Mouse (Mus musculus): ENCODE measurements around the gene Capn2. TPM values are rescaled to one million over a fixed set of nuclear protein-coding genes. Genes with fewer than 3 reads are reported as not detected.
A peak's percentile ranks its signal among the peaks of the same experiment; 100 is the strongest.

Gene Capn2
- total RNA-seq (2012; rRNA removed) (10.6 and 13.6 TPM in 2 replicates), polyA plus RNA-seq (2012; ENCODE audit: insufficient read depth in 1 of 2, insufficient read length in 2 of 2, low read depth in 1 of 2, low replicate concordance in 2 of 2, missing spikeins in 1 of 2) (10 to 100 TPM in 1 of 2 experiments, not detected in 1; 19.3 TPM)

GRCm38 (mm10) chr1:182516758-182517676 is at the start of gene Capn2:
Capn2 (minus strand) TSS chr1:182517608.
- Histone ChIP-seq H3K4me1 (ENCODE audit: control insufficient read depth in 1 of 2, insufficient read depth in 2 of 2, low read length in 2 of 2) (peaks cover 26 to 76% of the 10 kb centered on the region in 2 experiments), H3K79me2 (ENCODE audit: control insufficient read depth, insufficient read depth, low read length, poor library complexity) (peaks cover 7% of the 10 kb centered on the region; the same call in 1 of the 2 replicates), H3K36me3 (ENCODE audit: control insufficient read depth in 1 of 2, insufficient read depth in 2 of 2, low read length in 2 of 2) (peaks cover 0 to 48% of the 10 kb centered on the region in 2 experiments; a peak in 2 of 4 replicates), H3K4me3 (ENCODE audit: control insufficient read depth in 1 of 2, insufficient read depth in 1 of 2, low read depth in 2 of 2, low read length in 2 of 2) (peak within 1 kb of the TSS; percentile 78 to 95), H3K27me3 (ENCODE audit: control insufficient read depth in 1 of 2, insufficient read depth in 2 of 2, low read length in 2 of 2) (no peaks in the 10 kb centered on the region), H3K9me3 (replicated peaks; ENCODE audit: insufficient read depth, low read length) (no peaks in the 10 kb centered on the region), H3K27ac (ENCODE audit: control insufficient read depth, low read depth, low read length) (peak within 1 kb of the TSS; percentile 22; the same call in 1 of the 2 replicates), H3K9ac (ENCODE audit: control insufficient read depth, low read depth, low read length, poor library complexity, severe bottlenecking) (peak within 1 kb of the TSS; percentile 86)
- TF ChIP-seq NRF1 (IDR thresholded peaks at IDR 0.05; ENCODE audit: insufficient read depth, low read depth, low read length, poor library complexity, severe bottlenecking) (peak; percentile 12; the same call in 1 of the 2 replicates), POLR2AphosphoS5 (IDR thresholded peaks at IDR 0.05; ENCODE audit: borderline replicate concordance, low read depth, low read length) (no peak), ZMIZ1 (IDR thresholded peaks at IDR 0.05; ENCODE audit: low read depth, low read length) (no peak), UBTF (IDR thresholded peaks at IDR 0.05; ENCODE audit: borderline replicate concordance, insufficient read depth, low read depth, low read length) (0 out of 2 replicates have a peak, but pooled peaks have one; percentile 46), RCOR1 (IDR thresholded peaks at IDR 0.05; ENCODE audit: low read depth, low read length) (0 out of 2 replicates have a peak, but pooled peaks have one; percentile 9), JUND (IDR thresholded peaks at IDR 0.05; ENCODE audit: low read depth, low read length) (no peak), E2F4 (IDR thresholded peaks at IDR 0.05; ENCODE audit: borderline replicate concordance, low read depth, low read length) (no peak), MXI1 (IDR thresholded peaks at IDR 0.05; ENCODE audit: low read depth, low read length) (peak; percentile 59), RAD21 (IDR thresholded peaks at IDR 0.05; ENCODE audit: low read depth, low read length) (peak; percentile 24), CTCF (IDR thresholded peaks at IDR 0.05 in 2 of 3, conservative IDR thresholded peaks at IDR 0.05 in 1 of 3; ENCODE audit: control insufficient read depth in 1 of 3, insufficient read depth in 1 of 3, low read depth in 2 of 3, low read length in 3 of 3, poor library complexity in 1 of 3, severe bottlenecking in 1 of 3) (peak in 2 of 3 experiments; percentile 43 to 57; a peak in 4 of 6 replicates), NELFE (IDR thresholded peaks at IDR 0.05; ENCODE audit: low read depth, low read length) (no peak), MYC (IDR thresholded peaks at IDR 0.05; ENCODE audit: low read depth, low read length) (no peak), MEF2A (IDR thresholded peaks at IDR 0.05; ENCODE audit: extremely low read depth, insufficient replicate concordance, low read depth, low read length, poor library complexity, severe bottlenecking) (no peak), HCFC1 (IDR thresholded peaks at IDR 0.05; ENCODE audit: low read depth, low read length) (no peak), SIN3A (IDR thresholded peaks at IDR 0.05; ENCODE audit: low read length) (peak; percentile 47; the same call in 1 of the 2 replicates), TCF12 (IDR thresholded peaks at IDR 0.05; ENCODE audit: low read depth, low read length) (no peak; the same call in 1 of the 2 replicates), MAZ (IDR thresholded peaks at IDR 0.05; ENCODE audit: low read depth, low read length) (peak; percentile 90; the same call in 1 of the 2 replicates), MAX (IDR thresholded peaks at IDR 0.05; ENCODE audit: low read length) (no peak), TAL1 (IDR thresholded peaks at IDR 0.05; ENCODE audit: low read length) (no peak), MYB (IDR thresholded peaks at IDR 0.05; ENCODE audit: low read depth, low read length) (no peak), ETS1 (IDR thresholded peaks at IDR 0.05; ENCODE audit: low read depth, low read length) (peak; percentile 21; the same call in 1 of the 2 replicates), ZC3H11A (IDR thresholded peaks at IDR 0.05; ENCODE audit: low read depth, low read length) (peak; percentile 12; the same call in 1 of the 2 replicates), TBP (IDR thresholded peaks at IDR 0.05; ENCODE audit: low read depth, low read length) (no peak), SMC3 (IDR thresholded peaks at IDR 0.05; ENCODE audit: low read depth, low read length) (peak; percentile 33), CHD2 (IDR thresholded peaks at IDR 0.05; ENCODE audit: low read length) (no peak), POLR2A (IDR thresholded peaks at IDR 0.05; ENCODE audit: control insufficient read depth in 1 of 2, insufficient read depth in 1 of 2, low read depth in 1 of 2, low read length in 2 of 2, poor library complexity in 1 of 2) (peak; percentile 39 to 47; a peak in 1 of 4 replicates)
- DNase-seq (ENCODE audit: low read depth, low spot score): peak; percentile 67

All from MEL (cell line).